Mouse (Mus musculus) C2C12 (cell line): ENCODE measurements around the gene Ptprk. TPM values are rescaled to one million over a fixed set of nuclear protein-coding genes. Genes with fewer than 3 reads are reported as not detected.

Experiments used
- H3K27me3 ChIP-seq: one replicate; pipeline ENCODE4 v1.6.1; 2011; ENCODE audit not compliant: control insufficient read depth, insufficient read depth, insufficient read length
- H3K36me3 ChIP-seq: one replicate; pipeline ENCODE4 v1.6.1; 2011; ENCODE audit not compliant: control insufficient read depth, insufficient read depth
- H3K4me3 ChIP-seq: one replicate; pipeline ENCODE4 v1.5.1; 2011; ENCODE audit warnings: mild to moderate bottlenecking, control low read depth; ENCODE audit not compliant: poor library complexity, insufficient read depth, severe bottlenecking
- H3K79me2 ChIP-seq: one replicate; pipeline ENCODE4 v1.6.1; 2011; ENCODE audit not compliant: control insufficient read depth, insufficient read depth
- H3K79me3 ChIP-seq: one replicate; pipeline ENCODE4 v1.6.1; 2011; ENCODE audit warnings: low read depth, control low read depth
- H3ac ChIP-seq: one replicate; pipeline ENCODE3; 2011; ENCODE audit warnings: low read depth; ENCODE audit not compliant: control insufficient read depth, insufficient read length
- CEBPB ChIP-seq: IDR thresholded peaks from one replicate; pipeline ENCODE4 v1.6.1; 2011; ENCODE audit warnings: low read depth, mild to moderate bottlenecking, control low read depth, moderate library complexity
- CTCF ChIP-seq: IDR thresholded peaks from one replicate; pipeline ENCODE4 v1.5.1; 2011; ENCODE audit not compliant: control insufficient read depth, insufficient read depth, insufficient read length
- FOSL1 ChIP-seq: IDR thresholded peaks from one replicate; pipeline ENCODE4 v1.8.0; 2011; ENCODE audit warnings: mild to moderate bottlenecking, low read length; ENCODE audit not compliant: poor library complexity, insufficient read depth, severe bottlenecking
- MAX ChIP-seq: IDR thresholded peaks from one replicate; pipeline ENCODE4 v1.6.1; 2011; ENCODE audit warnings: mild to moderate bottlenecking, control low read depth
- MYOD1 ChIP-seq: IDR thresholded peaks from one replicate; pipeline ENCODE4 v1.6.1; 2011; ENCODE audit warnings: low read depth; ENCODE audit not compliant: control insufficient read depth, insufficient read length
- MYOG ChIP-seq: IDR thresholded peaks from one replicate; pipeline ENCODE4 v1.6.1; 2011; ENCODE audit not compliant: control insufficient read depth, insufficient read length; ENCODE audit errors: extremely low read depth
- USF1 ChIP-seq: IDR thresholded peaks from one replicate; pipeline ENCODE4 v1.6.1; 2011; ENCODE audit warnings: low read depth, mild to moderate bottlenecking, control low read depth, moderate library complexity
- polyA plus RNA-seq: library from polyadenylated mRNA; unstranded; fragments of >200 nt; fragmentation: generic; extraction: Trizol; gene quantifications from one replicate; pipeline ENCODE4 v1.2.1, GENCODE M21; 2012; ENCODE audit warnings: missing spikeins

Ptprk gene
- polyA plus RNA-seq, 1 experiment = 13.7 TPM

GRCm38 (mm10) chr10:28395610-28396519 is 321.2 kb downstream of the Ptprk start:
- Histone ChIP-seq H3K4me3 (no peak overlapping the region), H3K79me2 (no peaks in the 10 kb centered on the region), H3K79me3 (no peaks in the 10 kb centered on the region), H3K36me3 (no peaks in the 10 kb centered on the region), H3K27me3 (no peaks in the 10 kb centered on the region), H3ac (no peak overlapping the region)
- TF ChIP-seq CEBPB (no peak), MYOG (no peak), MAX (no peak), CTCF (no peak), FOSL1 (no peak), USF1 (no peak), MYOD1 (no peak)

GRCm38 (mm10) chr10:28396520-28396915 is 321.9 kb downstream of the Ptprk start:
- no peaks in the 10 kb centered on the region for H3K36me3 ChIP-seq
- H3K79me2 ChIP-seq = no peaks in the 10 kb centered on the region
- no peaks in the 10 kb centered on the region for H3K79me3 ChIP-seq
- TF ChIP-seq MYOD1 = no peak
- no peak for TF ChIP-seq MYOG
- TF ChIP-seq MAX = no peak
- no peak for TF ChIP-seq CEBPB
- TF ChIP-seq USF1 = no peak
- no peak for TF ChIP-seq CTCF
- no peak for TF ChIP-seq FOSL1
- no peaks in the 10 kb centered on the region for H3K27me3 ChIP-seq
- H3ac ChIP-seq = no peak overlapping the region
- H3K4me3 ChIP-seq = no peak overlapping the region

- H3K79me3 ChIP-seq = no peaks in the 10 kb centered on the region
- H3K27me3 ChIP-seq = no peaks in the 10 kb centered on the region
- H3ac ChIP-seq = no peak overlapping the region
- TF ChIP-seq MYOD1 = no peak
- no peak for TF ChIP-seq MAX
- no peak for TF ChIP-seq FOSL1
- TF ChIP-seq USF1 = no peak
- no peak for TF ChIP-seq CEBPB
- no peak for TF ChIP-seq CTCF
- no peak for TF ChIP-seq MYOG
- H3K36me3 ChIP-seq = no peaks in the 10 kb centered on the region
- no peak overlapping the region for H3K4me3 ChIP-seq
- no peaks in the 10 kb centered on the region for H3K79me2 ChIP-seq
Observed at GRCm38 (mm10) chr10:28401796-28402195, 327.2 kb downstream of the Ptprk start.

GRCm38 (mm10) chr10:28408980-28409379 is 334.4 kb downstream of the Ptprk start:
- H3K4me3 ChIP-seq = no peak overlapping the region
- TF ChIP-seq MYOD1 (no peak), CTCF (no peak), MYOG (no peak), CEBPB (no peak), FOSL1 (no peak), USF1 (no peak), MAX (no peak)
- H3ac ChIP-seq = no peak overlapping the region
- no peaks in the 10 kb centered on the region for H3K79me2 ChIP-seq
- H3K79me3 ChIP-seq = no peaks in the 10 kb centered on the region
- no peaks in the 10 kb centered on the region for H3K27me3 ChIP-seq
- no peaks in the 10 kb centered on the region for H3K36me3 ChIP-seq

- no peak for TF ChIP-seq CTCF
- no peak for TF ChIP-seq FOSL1
- TF ChIP-seq MYOG = no peak
- no peak for TF ChIP-seq CEBPB
- TF ChIP-seq USF1 = no peak
- TF ChIP-seq MYOD1 = no peak
- no peak for TF ChIP-seq MAX
- H3K27me3 ChIP-seq = no peaks in the 10 kb centered on the region
- no peak overlapping the region for H3K4me3 ChIP-seq
- H3K79me3 ChIP-seq = no peaks in the 10 kb centered on the region
- H3ac ChIP-seq = no peak overlapping the region
- no peaks in the 10 kb centered on the region for H3K79me2 ChIP-seq
- no peaks in the 10 kb centered on the region for H3K36me3 ChIP-seq
Observed at GRCm38 (mm10) chr10:28414823-28415222, 340.2 kb downstream of the Ptprk start.

- Histone ChIP-seq H3K79me3 (no peaks in the 10 kb centered on the region), H3K36me3 (no peaks in the 10 kb centered on the region), H3K4me3 (no peak overlapping the region), H3K27me3 (no peaks in the 10 kb centered on the region), H3ac (no peak overlapping the region), H3K79me2 (no peaks in the 10 kb centered on the region)
- TF ChIP-seq USF1 = no peak
- no peak for TF ChIP-seq FOSL1
- no peak for TF ChIP-seq CEBPB
- TF ChIP-seq MAX = no peak
- TF ChIP-seq MYOG = no peak
- no peak for TF ChIP-seq MYOD1
- no peak for TF ChIP-seq CTCF
Observed at GRCm38 (mm10) chr10:28422622-28423021, 348.0 kb downstream of the Ptprk start.
